Mouse (Mus musculus) spleen, postnatal 0 days (tissue): ENCODE results near the gene Lhfpl3. TPM values are rescaled to one million over a fixed set of nuclear protein-coding genes. Genes with fewer than 3 reads are reported as not detected.

Source experiments
- polyA plus RNA-seq: library from polyadenylated mRNA; unstranded; fragments of >200 nt; fragmentation: Nextera tagmentation; extraction: Ambion mirVana; gene quantifications from 2 replicates; pipeline ENCODE4 v1.2.1, GENCODE M21; 2015

The Lhfpl3 gene
- 0.11 and 0.13 TPM in 2 replicates for polyA plus RNA-seq

DNA sequence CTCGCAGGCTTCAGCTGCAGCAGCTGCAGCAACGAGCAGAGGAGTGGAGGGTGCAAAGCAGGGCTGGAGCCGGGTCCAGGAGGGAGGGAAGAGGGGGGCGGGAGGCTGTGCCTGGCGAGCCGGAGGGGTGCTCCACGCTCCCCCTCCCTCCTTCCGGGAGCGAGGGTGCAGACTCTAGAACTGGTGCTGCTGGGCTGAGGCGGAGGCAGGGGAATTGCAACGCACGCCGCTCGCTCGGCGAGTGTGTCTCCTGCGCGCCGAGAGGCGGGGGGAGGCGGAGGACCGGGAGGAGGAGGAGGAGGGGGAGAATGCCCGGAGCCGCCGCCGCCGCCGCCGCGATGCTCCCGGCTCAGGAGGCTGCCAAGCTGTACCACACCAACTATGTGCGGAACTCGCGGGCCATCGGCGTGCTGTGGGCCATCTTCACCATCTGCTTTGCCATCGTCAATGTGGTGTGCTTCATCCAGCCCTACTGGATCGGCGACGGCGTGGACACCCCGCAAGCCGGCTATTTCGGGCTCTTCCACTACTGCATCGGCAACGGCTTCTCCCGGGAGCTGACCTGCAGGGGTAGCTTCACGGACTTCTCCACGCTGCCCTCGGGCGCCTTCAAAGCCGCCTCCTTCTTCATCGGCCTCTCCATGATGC, at the start of gene Lhfpl3:
Gene Lhfpl3, plus strand, starts transcription at position 175 of the 648 bp plus-strand sequence.

Other genes starting within 250 kb of the Lhfpl3 start
- 56.5 and 57.5 TPM in 2 replicates for gene Orc5, start 195.6 kb upstream of the Lhfpl3 start, polyA plus RNA-seq